Mouse (Mus musculus) C2C12 (cell line): ENCODE data around the gene Top3a. TPM values are rescaled to one million over a fixed set of nuclear protein-coding genes. Genes with fewer than 3 reads are reported as not detected.

Source experiments
- H3K27me3 ChIP-seq: one replicate; pipeline ENCODE4 v1.6.1; 2011; ENCODE audit not compliant: control insufficient read depth, insufficient read depth, insufficient read length
- H3K36me3 ChIP-seq: one replicate; pipeline ENCODE4 v1.6.1; 2011; ENCODE audit not compliant: control insufficient read depth, insufficient read depth
- H3K4me3 ChIP-seq: one replicate; pipeline ENCODE4 v1.5.1; 2011; ENCODE audit warnings: mild to moderate bottlenecking, control low read depth; ENCODE audit not compliant: poor library complexity, insufficient read depth, severe bottlenecking
- H3K79me2 ChIP-seq: one replicate; pipeline ENCODE4 v1.6.1; 2011; ENCODE audit not compliant: control insufficient read depth, insufficient read depth
- H3K79me3 ChIP-seq: one replicate; pipeline ENCODE4 v1.6.1; 2011; ENCODE audit warnings: low read depth, control low read depth
- H3ac ChIP-seq: one replicate; pipeline ENCODE3; 2011; ENCODE audit warnings: low read depth; ENCODE audit not compliant: control insufficient read depth, insufficient read length
- CEBPB ChIP-seq: IDR thresholded peaks from one replicate; pipeline ENCODE4 v1.6.1; 2011; ENCODE audit warnings: low read depth, mild to moderate bottlenecking, control low read depth, moderate library complexity
- CTCF ChIP-seq: IDR thresholded peaks from one replicate; pipeline ENCODE4 v1.5.1; 2011; ENCODE audit not compliant: control insufficient read depth, insufficient read depth, insufficient read length
- FOSL1 ChIP-seq: IDR thresholded peaks from one replicate; pipeline ENCODE4 v1.8.0; 2011; ENCODE audit warnings: mild to moderate bottlenecking, low read length; ENCODE audit not compliant: poor library complexity, insufficient read depth, severe bottlenecking
- MAX ChIP-seq: IDR thresholded peaks from one replicate; pipeline ENCODE4 v1.6.1; 2011; ENCODE audit warnings: mild to moderate bottlenecking, control low read depth
- MYOD1 ChIP-seq: IDR thresholded peaks from one replicate; pipeline ENCODE4 v1.6.1; 2011; ENCODE audit warnings: low read depth; ENCODE audit not compliant: control insufficient read depth, insufficient read length
- MYOG ChIP-seq: IDR thresholded peaks from one replicate; pipeline ENCODE4 v1.6.1; 2011; ENCODE audit not compliant: control insufficient read depth, insufficient read length; ENCODE audit errors: extremely low read depth
- USF1 ChIP-seq: IDR thresholded peaks from one replicate; pipeline ENCODE4 v1.6.1; 2011; ENCODE audit warnings: low read depth, mild to moderate bottlenecking, control low read depth, moderate library complexity
- microRNA-seq: library from miRNA; unstranded; fragments of <30 nt; microRNA quantifications from one replicate; pipeline ENCODE4, GENCODE M21; 2019; ENCODE audit warnings: borderline microRNAs expressed
- polyA plus RNA-seq: library from polyadenylated mRNA; unstranded; fragments of >200 nt; fragmentation: generic; extraction: Trizol; gene quantifications from one replicate; pipeline ENCODE4 v1.2.1, GENCODE M21; 2012; ENCODE audit warnings: missing spikeins

Gene Top3a
- polyA plus RNA-seq, 1 experiment: 8.4 TPM

DNA sequence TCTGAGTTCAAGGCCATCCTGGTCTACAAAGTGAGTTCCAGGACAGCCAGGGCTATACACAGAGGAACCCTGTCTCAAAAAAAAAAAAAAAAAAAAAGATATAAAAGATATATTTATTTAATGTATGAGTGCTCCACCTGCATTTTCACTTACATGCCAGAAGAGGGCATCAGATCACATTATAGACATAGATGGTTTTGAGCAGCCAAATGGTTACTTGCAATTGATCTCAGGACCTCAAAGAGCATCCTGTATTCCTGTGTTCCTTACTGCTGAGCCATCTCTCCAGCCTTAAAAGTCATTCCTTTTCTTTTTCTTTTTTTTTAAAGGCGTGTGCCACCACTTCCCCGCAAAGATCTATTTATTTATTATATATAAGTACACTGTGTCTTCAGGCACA, 79.6 kb downstream of the Top3a start:
- no peaks in the 10 kb centered on the region for H3K36me3 ChIP-seq
- H3K4me3 ChIP-seq: no peak overlapping the region
- H3K27me3 ChIP-seq: no peaks in the 10 kb centered on the region
- H3K79me3 ChIP-seq: peaks cover 24% of the 10 kb centered on the region
- H3K79me2 ChIP-seq: peaks cover 29% of the 10 kb centered on the region
- H3ac ChIP-seq: no peak overlapping the region
- TF ChIP-seq MAX (no peak), CEBPB (no peak), CTCF (no peak), MYOD1 (no peak), MYOG (no peak), USF1 (no peak), FOSL1 (no peak)

DNA sequence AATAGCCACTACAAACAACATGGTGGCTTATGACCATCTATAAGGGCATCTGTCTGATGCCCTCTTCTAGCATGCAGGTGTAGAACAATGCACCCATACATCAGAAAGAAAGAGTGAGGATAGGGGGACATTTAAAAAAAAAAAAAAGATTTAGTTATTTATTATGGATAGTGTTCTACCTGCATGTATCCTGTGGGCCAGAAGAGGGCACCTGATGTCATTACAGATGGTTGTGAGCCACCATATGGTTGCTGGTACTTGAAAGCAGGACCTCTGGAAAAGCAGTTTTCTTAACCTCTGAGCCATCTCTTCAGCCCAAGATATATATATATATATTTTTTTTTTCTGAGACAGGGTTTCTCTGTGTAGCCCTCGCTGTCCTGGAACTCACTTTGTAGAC, 81.0 kb downstream of the Top3a start:
- no peak for TF ChIP-seq CTCF
- no peak for TF ChIP-seq USF1
- TF ChIP-seq CEBPB: no peak
- TF ChIP-seq MYOD1: no peak
- TF ChIP-seq FOSL1: no peak
- peaks cover 11% of the 10 kb centered on the region for H3K79me3 ChIP-seq
- no peak overlapping the region for H3ac ChIP-seq
- no peaks in the 10 kb centered on the region for H3K36me3 ChIP-seq
- no peaks in the 10 kb centered on the region for H3K27me3 ChIP-seq
- no peak overlapping the region for H3K4me3 ChIP-seq
- H3K79me2 ChIP-seq: peaks cover 15% of the 10 kb centered on the region

Small RNAs within 50 kb of the gene (microRNA-seq; reads per million reads assigned to microRNA genes)
- gene Mir5100: 3.2 reads per million, percentile 46 among the genes with 10 or more reads in this experiment

Other genes with a start within 250 kb of the Top3a start
- gene Alkbh5, start 241.0 kb downstream of the Top3a start, polyA plus RNA-seq: 20.1 TPM
- gene Llgl1, start 77.6 kb downstream of the Top3a start, polyA plus RNA-seq: 46.8 TPM
- 139 TPM for gene Flii, start 50.1 kb downstream of the Top3a start, polyA plus RNA-seq
- 14.0 TPM for gene Mief2, start 49.0 kb downstream of the Top3a start, polyA plus RNA-seq
- gene Smcr8, start 159 bp upstream of the Top3a start, polyA plus RNA-seq: 9.2 TPM
- 28.7 TPM for gene Shmt1, start 34.4 kb upstream of the Top3a start, polyA plus RNA-seq
- gene Dhrs7b, start 53.3 kb upstream of the Top3a start, polyA plus RNA-seq: 46.4 TPM
- gene Tmem11, start 101.9 kb upstream of the Top3a start, polyA plus RNA-seq: 61.5 TPM
- gene Natd1, start 137.4 kb upstream of the Top3a start, polyA plus RNA-seq: 8.4 TPM
- 183 TPM for gene Map2k3, start 154.7 kb upstream of the Top3a start, polyA plus RNA-seq
- gene Kcnj12, start 245.2 kb upstream of the Top3a start, polyA plus RNA-seq: 0.62 TPM